Mouse (Mus musculus) heart, postnatal 0 days (tissue): ENCODE results near the gene Bptf.

Experiments used
- CTCF ChIP-seq: IDR thresholded peaks from 2 replicates; pipeline ENCODE4 v1.5.1; 2016; ENCODE audit warnings: antibody characterized with exemption, control low read depth, low read depth
- EP300 ChIP-seq: IDR thresholded peaks from 2 replicates; pipeline ENCODE4 v1.6.1; 2016; ENCODE audit warnings: antibody characterized with exemption, low read depth

DNA sequence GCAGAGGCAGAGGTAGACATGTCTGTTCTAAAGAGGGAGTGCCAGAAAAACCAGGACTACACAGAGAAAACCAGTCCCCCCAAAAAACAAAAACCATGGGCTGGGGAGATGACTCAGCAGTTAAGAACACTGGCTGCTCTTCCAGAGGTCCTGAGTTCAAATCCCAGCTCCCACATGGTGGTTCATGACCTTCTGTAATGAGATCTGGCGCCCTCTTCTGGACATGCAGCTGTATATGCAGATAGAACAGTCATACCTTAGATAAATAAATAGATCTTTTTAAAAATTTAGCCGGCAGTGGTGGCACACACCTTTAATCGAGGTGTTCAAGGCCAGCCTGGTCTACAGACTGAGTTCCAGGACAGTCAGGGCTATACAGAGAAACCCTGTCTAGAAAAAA lies 6.7 kb upstream of the Bptf start:
- TF ChIP-seq CTCF (peak; percentile 10), EP300 (no peak)
